Mouse (Mus musculus) erythroid progenitor cell, adult 5-6 weeks (primary cell): ENCODE results near the gene Gm10354. TPM values are rescaled to one million over a fixed set of nuclear protein-coding genes. Genes with fewer than 3 reads are reported as not detected.
"Not testable (repeated sequence)": the region's sequence is repeated elsewhere in the genome, so short reads cannot be mapped to it uniquely, and the experiment has no call there.

Source experiments
- ATAC-seq: replicated peaks from 2 replicates; pipeline ENCODE4 v1.8.0; 2016; ENCODE audit warnings: moderate number of reproducible peaks, mild to moderate bottlenecking, moderate TSS enrichment, inconsistent platforms; ENCODE audit not compliant: poor library complexity, low FRiP score, severe bottlenecking
- total RNA-seq, 2 experiments: library from RNA; stranded (forward) in 1 of 2; stranded (reverse) in 1 of 2; fragments of 150-400 nt in 1 of 2; fragments of 186-747, 209-891 nt in 1 of 2; gene quantifications; 2 replicates each; pipeline versions ENCODE4 v1.2.3 to v1.2.4; 2015 to 2017; ENCODE audit warnings: low replicate concordance in 2 of 2

The Gm10354 gene
- total RNA-seq (2015; ENCODE audit: low replicate concordance) (not detected in 2 replicates), total RNA-seq (2017; ENCODE audit: low replicate concordance) (not detected in 2 replicates)

DNA sequence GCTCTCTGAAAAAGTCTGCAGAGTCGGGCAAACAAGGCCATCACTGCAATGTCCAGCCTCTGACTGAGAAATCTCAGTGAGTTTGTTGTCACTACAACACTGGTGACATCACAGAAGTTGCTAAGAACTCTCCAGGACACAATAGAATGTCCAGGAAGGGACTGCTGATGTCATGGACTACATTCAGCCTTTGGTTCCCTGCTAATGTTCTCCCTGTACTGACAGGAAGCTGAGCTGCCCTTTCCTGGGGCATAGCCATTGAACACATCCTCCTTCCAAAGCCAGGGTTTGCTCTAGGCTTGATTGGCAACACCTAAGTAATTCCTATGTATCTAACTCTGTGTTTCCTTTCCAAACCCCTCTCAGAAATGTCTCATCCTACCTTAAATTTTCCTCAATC, at the start of gene Gm10354:
Gene Gm10354, minus strand, starts transcription at position 101 of the 400 bp plus-strand sequence.
- not testable (repeated sequence) for ATAC-seq

- ATAC-seq, result not testable (repeated sequence)
Measured at GRCm38 (mm10) chr5:15024316-15024715, 45.6 kb upstream of the Gm10354 start.

DNA sequence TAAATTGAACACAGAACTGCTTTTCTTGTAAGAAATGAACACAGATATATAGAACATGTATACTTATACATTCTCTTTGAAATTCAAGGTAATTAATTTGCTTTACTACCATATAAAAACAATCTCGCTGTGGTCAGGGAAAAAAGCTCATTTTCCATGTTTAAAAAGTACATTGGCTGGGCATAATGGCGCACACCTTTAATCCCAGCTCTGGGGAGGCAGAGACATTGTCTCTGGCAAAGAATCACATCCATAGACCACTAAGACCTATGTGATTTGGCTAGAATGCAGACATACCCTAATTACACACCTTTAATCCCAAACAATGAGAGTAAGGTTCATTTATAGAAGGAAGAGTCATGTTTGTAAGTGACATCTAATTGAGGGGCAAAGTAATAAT, 41.3 kb upstream of the Gm10354 start:
- not testable (repeated sequence) for ATAC-seq

- ATAC-seq, result not testable (repeated sequence)
Measured at GRCm38 (mm10) chr5:15010639-15011582, 32.2 kb upstream of the Gm10354 start.

GRCm38 (mm10) chr5:15006907-15007306, 28.2 kb upstream of the Gm10354 start:
- not testable (repeated sequence) for ATAC-seq

DNA sequence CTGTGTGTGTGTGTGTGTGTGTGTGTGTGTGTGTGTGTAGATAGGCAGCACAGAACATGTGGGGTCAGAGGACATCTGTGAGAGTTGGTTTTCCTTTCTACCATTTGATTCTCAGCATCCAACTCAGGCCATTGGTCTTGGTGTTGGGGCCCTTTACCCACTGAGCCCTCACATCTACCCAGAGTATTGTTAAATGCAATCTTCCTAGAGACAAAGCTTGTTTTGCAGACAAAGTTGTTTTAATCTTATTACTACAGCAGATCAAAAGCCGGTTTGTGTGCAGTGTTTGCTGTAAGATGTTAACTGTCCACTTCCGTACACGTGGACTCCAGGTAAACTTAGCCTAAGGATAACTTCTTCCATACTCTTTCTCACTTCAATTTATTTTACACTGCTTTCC, 27.6 kb upstream of the Gm10354 start:
- ATAC-seq, result not testable (repeated sequence)

- ATAC-seq, result not testable (repeated sequence)
Measured at GRCm38 (mm10) chr5:15005584-15005983, 26.8 kb upstream of the Gm10354 start.

GRCm38 (mm10) chr5:15004569-15005562, 26.1 kb upstream of the Gm10354 start:
- not testable (repeated sequence) for ATAC-seq

- not testable (repeated sequence) for ATAC-seq
Measured at GRCm38 (mm10) chr5:14998077-14998476, 19.3 kb upstream of the Gm10354 start.

GRCm38 (mm10) chr5:14997556-14997955, 18.8 kb upstream of the Gm10354 start:
- ATAC-seq, result not testable (repeated sequence)

DNA sequence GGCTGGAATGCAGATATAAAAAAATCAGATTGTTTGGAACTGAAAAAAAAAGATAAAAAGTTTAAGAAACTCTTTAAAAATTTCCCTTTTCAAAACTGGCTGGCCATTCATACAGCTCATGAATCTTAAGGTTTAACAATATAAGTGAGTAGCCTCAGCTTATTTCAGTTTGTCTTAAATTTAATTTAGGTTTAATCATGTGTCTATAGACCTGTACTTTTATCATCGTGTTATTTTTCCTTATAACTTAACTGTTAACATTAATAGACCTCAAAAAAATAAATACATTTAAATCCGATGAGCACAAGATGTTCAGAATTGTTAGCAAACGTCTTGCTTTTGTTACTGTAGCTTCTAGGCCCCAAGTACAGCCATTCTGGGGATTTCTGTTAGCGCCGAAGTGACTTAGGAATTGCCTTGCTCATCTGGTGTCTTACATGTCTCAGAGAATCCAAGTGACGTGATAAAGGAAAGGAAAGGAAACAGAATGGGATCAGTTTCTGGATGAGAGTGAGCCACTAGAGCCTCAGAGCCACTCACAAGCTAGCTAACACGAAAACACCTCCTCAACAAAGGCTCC, 18.0 kb upstream of the Gm10354 start:
- not testable (repeated sequence) for ATAC-seq

GRCm38 (mm10) chr5:14994124-14994523, 15.4 kb upstream of the Gm10354 start:
- ATAC-seq, result not testable (repeated sequence)

- not testable (repeated sequence) for ATAC-seq
Measured at GRCm38 (mm10) chr5:14990375-14991158, 11.8 kb upstream of the Gm10354 start.

DNA sequence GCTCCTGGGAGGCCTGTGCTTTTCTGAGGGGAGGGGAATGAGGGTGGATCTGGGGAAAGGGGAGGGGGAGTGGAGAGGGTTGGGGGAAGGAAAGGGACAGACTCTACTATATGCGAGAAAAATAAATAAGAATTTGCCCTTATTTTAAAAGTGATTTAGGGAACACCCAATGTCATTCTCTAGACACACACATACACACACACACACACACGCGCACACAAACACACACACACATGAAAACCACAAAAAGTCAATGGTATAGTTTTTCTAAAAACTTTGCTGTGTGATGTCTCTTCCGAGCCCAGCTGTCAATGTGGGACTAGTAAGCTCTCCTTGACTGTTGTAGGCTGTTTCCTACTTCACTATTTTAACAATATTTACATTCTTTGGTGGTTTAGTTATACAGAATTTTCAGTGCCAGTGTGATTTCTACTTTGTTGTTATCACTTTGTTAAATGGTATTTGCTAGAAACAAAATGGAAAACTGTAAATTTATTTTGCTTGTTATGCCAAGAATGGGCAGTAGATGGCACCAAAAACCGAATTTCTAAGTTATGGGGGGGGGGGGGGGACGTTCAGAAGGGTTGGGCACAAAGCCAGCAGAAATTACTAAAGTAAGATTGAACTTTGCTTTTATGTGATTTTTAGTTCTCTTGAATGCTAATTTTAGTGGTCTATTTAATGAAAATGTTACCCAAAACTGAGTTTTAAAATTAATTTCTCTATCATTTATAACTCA, 8.1 kb upstream of the Gm10354 start:
- not testable (repeated sequence) for ATAC-seq

GRCm38 (mm10) chr5:14977368-14977767, 1.4 kb downstream of the Gm10354 start:
- not testable (repeated sequence) for ATAC-seq

- ATAC-seq, result not testable (repeated sequence)
Measured at GRCm38 (mm10) chr5:14975294-14975693, 3.4 kb downstream of the Gm10354 start.

DNA sequence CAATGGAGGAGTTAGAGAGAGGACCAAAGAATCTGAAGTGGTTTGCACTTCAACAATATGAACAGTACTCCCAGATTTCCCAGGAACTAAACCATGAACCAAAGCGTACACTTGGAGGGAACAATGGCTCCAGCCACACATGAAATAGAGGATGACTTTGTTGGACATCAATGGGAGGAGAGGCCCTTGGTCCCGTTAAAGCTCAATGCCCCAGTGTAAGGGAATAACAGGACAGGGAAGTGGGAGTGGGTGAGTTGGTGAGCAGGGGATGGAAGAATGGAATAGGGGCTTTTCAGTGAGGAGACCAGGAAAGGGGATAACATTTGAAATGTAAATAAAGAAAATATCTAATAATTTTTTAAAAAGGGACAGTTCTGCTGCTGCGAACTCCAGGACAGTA, 5.9 kb downstream of the Gm10354 start:
- ATAC-seq, result not testable (repeated sequence)

GRCm38 (mm10) chr5:14963821-14964220, 14.9 kb downstream of the Gm10354 start:
- not testable (repeated sequence) for ATAC-seq
